Mouse (Mus musculus): Measurements from ENCODE around the gene Aspscr1. TPM values are rescaled to one million over a fixed set of nuclear protein-coding genes. Genes with fewer than 3 reads are reported as not detected.
A peak's percentile ranks its signal among the peaks of the same experiment; 100 is the strongest.

The Aspscr1 gene
- polyA plus RNA-seq, 1 experiment, result 183 TPM

GRCm38 (mm10) chr11:120630881-120631725 lies 41.7 kb upstream of the Aspscr1 start:
- Histone ChIP-seq H3K4me3 (ENCODE audit: control insufficient read depth, insufficient read depth, low read length) (no peak overlapping the region), H3K4me1 (replicated peaks; ENCODE audit: control insufficient read depth, insufficient read depth, low read length) (peaks cover 64% of the 10 kb centered on the region), H3K36me3 (ENCODE audit: control insufficient read depth, insufficient read depth, low read length) (no peaks in the 10 kb centered on the region), H3K27me3 (ENCODE audit: control insufficient read depth, insufficient read depth, low read length) (no peaks in the 10 kb centered on the region), H3K27ac (ENCODE audit: control insufficient read depth, insufficient read depth, low read length) (peak overlapping the region; percentile 19)
- DNase-seq, result no peak
- TF ChIP-seq POLR2A (IDR thresholded peaks at IDR 0.05; ENCODE audit: control insufficient read depth, extremely low read depth, insufficient read depth, low read length, poor library complexity) (no peak), CTCF (IDR thresholded peaks at IDR 0.05; ENCODE audit: borderline replicate concordance, control insufficient read depth, extremely low read depth, insufficient read depth, low read length, poor library complexity) (no peak)
- 4% methylated on average over 7 of the region's 7 CpGs for WGBS

DNA sequence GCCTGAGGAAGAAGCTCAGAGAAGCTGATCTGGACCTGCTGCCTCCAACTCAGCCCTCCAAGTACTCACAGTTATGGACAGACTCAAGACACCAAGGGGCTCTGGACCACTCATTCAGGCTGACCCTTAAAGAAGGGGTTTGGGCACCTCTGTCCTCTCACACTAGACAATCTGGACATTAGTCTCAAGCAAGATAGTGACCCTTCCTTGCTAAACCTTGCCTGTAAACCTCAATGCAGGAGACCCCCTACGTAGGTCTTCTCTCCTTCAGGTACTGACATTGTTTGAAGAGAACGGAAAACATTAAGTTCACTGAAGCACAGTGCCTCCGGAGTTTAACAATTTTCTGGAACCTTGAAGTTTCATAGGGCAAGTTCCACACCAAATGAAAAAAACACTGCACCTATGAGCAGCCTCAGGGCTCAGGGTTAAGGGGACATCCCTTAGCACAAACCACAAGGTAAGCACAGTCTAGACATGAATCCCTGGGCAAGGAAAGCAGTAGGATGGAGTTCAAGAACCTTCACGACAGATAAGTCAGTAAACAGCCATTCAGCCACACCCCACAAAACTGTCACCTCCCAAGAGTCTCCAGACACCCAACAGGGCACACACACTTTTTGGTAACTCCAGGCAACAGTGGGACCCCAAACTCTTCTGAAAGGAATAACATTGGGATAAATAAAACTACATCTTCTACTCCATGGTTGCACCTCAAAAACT lies 40.9 kb upstream of the Aspscr1 start:
- 45% methylated on average over 4 of the region's 4 CpGs for WGBS
- TF ChIP-seq CTCF (IDR thresholded peaks at IDR 0.05; ENCODE audit: borderline replicate concordance, control insufficient read depth, extremely low read depth, insufficient read depth, low read length, poor library complexity) (no peak), POLR2A (IDR thresholded peaks at IDR 0.05; ENCODE audit: control insufficient read depth, extremely low read depth, insufficient read depth, low read length, poor library complexity) (no peak)

DNA sequence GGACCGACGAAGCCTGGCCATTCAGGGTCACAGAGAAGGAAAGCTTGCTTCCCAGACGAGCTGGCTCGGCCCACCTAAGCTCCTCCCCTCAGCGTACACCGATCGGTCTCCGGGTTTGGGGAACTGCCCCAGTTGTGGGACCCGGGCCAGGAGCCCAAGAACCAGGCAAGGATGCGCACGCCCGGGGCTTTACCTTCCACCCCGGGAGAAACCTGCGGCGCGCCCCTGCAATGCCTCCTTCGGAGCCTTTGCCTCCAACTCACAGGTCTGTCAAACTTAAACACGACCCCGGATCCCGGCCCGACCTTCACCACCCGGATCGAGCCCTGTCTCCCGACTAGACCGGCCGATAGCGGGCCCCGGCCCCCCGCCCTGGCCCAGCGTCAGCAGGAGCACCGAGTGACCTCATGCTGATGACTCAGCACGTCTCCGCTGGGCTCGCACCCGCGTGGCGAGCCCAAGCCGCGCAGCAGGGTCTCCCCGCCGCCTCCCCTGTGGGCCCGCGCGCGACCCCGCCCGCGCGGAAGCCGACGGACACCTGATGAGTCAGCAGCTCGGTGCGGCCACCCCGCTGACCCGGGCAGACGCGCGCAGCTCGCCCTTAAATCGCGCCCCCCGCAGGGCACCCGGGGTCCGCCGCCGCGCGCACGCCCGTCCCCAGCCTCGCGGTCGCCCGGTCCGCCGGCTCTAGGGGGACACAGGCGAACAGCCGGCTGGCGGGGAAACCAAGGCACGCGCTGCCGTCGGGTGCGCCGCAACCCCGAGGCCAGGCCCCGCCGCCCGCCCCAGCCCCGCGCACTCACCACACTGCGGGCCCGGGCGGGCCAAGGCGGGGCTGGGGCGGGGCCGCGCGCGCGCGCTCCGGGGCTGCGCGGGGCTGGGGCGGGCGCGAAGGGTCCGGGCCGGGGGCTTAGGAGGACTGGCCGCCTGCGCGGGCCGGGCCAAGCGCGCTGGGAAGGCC lies 39.9 kb upstream of the Aspscr1 start:
- peak overlapping the region; percentile 84 for H3K4me3 ChIP-seq (ENCODE audit: control insufficient read depth, insufficient read depth, low read length)
- H3K36me3 ChIP-seq (ENCODE audit: control insufficient read depth, insufficient read depth, low read length), result no peaks in the 10 kb centered on the region
- peak; percentile 49 for DNase-seq
- H3K27ac ChIP-seq (ENCODE audit: control insufficient read depth, insufficient read depth, low read length), result no peak overlapping the region
- TF ChIP-seq CTCF (IDR thresholded peaks at IDR 0.05; ENCODE audit: borderline replicate concordance, control insufficient read depth, extremely low read depth, insufficient read depth, low read length, poor library complexity) (no peak), POLR2A (IDR thresholded peaks at IDR 0.05; ENCODE audit: control insufficient read depth, extremely low read depth, insufficient read depth, low read length, poor library complexity) (no peak)
- peaks cover 49% of the 10 kb centered on the region for H3K4me1 ChIP-seq (replicated peaks; ENCODE audit: control insufficient read depth, insufficient read depth, low read length)
- under 1% methylated on average over 116 of the region's 116 CpGs for WGBS
- no peaks in the 10 kb centered on the region for H3K27me3 ChIP-seq (ENCODE audit: control insufficient read depth, insufficient read depth, low read length)

More for the DNA sequence above, 40.9 kb upstream of the Aspscr1 start:
- Histone ChIP-seq H3K36me3 (ENCODE audit: control insufficient read depth, insufficient read depth, low read length) (no peaks in the 10 kb centered on the region), H3K27ac (ENCODE audit: control insufficient read depth, insufficient read depth, low read length) (peak overlapping the region; percentile 19), H3K4me3 (ENCODE audit: control insufficient read depth, insufficient read depth, low read length) (peak overlapping the region; percentile 84; the same call in 1 of the 2 replicates), H3K4me1 (replicated peaks; ENCODE audit: control insufficient read depth, insufficient read depth, low read length) (peaks cover 58% of the 10 kb centered on the region), H3K27me3 (ENCODE audit: control insufficient read depth, insufficient read depth, low read length) (no peaks in the 10 kb centered on the region)
- no peak for DNase-seq

DNA sequence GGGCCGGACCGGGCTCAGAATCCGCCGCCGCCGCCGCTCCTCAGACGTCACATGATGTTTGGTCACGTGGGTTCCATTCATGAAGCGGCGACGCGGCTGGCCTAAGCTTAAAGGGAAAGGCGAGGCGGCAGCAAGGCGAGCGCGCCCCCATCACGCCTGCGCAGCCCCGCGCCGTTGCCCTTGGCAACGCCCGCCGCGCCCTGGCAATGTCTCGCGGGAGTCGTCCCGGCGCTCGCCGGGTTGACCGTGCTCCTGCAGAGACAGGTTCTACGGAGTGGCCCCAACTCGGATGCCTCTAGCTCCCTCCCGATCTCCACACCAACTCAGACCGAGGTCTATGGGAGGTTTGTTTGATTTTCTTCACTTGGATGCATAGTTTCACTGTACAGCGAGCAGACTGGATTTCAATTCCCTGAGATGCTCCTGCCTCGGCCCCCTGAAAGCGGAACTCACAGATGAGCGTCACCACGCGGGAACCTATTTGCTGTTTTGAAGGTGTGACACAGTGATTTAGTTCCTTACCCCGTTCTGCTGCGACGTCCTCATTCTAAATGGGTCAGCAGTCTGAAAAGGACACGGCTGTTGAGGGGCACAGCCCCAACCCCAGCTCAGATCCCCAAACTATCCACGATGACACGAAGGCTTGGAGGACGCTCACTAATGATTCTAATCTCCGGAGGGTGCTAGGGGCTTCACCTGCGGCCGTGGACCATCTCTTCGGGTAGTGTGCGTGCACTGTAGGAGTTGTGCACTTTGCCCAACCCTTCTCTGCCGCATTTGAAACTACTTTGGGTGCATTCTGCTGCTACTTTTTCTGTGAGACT lies 39.0 kb upstream of the Aspscr1 start, which contains the start of gene Mafg:
Gene Mafg (minus strand): TSS at position 81 of the 824 bp plus-strand sequence.
- peak; percentile 85 for DNase-seq
- peaks cover 45% of the 10 kb centered on the region for H3K4me1 ChIP-seq (replicated peaks; ENCODE audit: control insufficient read depth, insufficient read depth, low read length)
- TF ChIP-seq CTCF (IDR thresholded peaks at IDR 0.05; ENCODE audit: borderline replicate concordance, control insufficient read depth, extremely low read depth, insufficient read depth, low read length, poor library complexity), result peak; percentile 29; the same call in 1 of the 2 replicates
- no peak for TF ChIP-seq POLR2A (IDR thresholded peaks at IDR 0.05; ENCODE audit: control insufficient read depth, extremely low read depth, insufficient read depth, low read length, poor library complexity)
- peak within 1 kb of the TSS; percentile 84 for H3K4me3 ChIP-seq (ENCODE audit: control insufficient read depth, insufficient read depth, low read length)
- no peaks in the 10 kb centered on the region for H3K36me3 ChIP-seq (ENCODE audit: control insufficient read depth, insufficient read depth, low read length)
- no peaks in the 10 kb centered on the region for H3K27me3 ChIP-seq (ENCODE audit: control insufficient read depth, insufficient read depth, low read length)
- WGBS, result 17% methylated on average over 56 of the region's 58 CpGs
- H3K27ac ChIP-seq (ENCODE audit: control insufficient read depth, insufficient read depth, low read length), result no peak within 1 kb of the TSS

DNA sequence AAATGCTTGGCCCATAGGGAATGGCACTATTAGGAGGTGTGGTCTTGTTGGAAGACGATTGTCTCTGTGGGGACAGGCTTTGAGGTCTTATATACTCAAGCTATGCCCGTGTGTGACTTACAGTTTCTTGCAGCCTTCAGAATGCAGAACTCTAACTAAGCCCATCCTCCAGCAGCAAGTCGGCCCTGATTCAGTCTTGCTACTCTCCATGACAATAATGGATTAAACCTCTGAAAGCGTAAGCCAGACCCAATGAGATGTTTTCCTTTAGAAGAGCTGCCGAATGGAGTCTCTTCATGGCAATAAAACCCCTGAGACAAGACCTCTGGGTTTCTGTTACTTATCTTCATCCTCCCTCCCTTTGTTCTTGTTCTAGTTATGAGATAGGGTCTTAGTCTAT lies 38.0 kb upstream of the Aspscr1 start:
- DNase-seq, result no peak
- H3K4me1 ChIP-seq (replicated peaks; ENCODE audit: control insufficient read depth, insufficient read depth, low read length), result peaks cover 35% of the 10 kb centered on the region
- no peaks in the 10 kb centered on the region for H3K27me3 ChIP-seq (ENCODE audit: control insufficient read depth, insufficient read depth, low read length)
- H3K27ac ChIP-seq (ENCODE audit: control insufficient read depth, insufficient read depth, low read length), result no peak overlapping the region
- TF ChIP-seq CTCF (IDR thresholded peaks at IDR 0.05; ENCODE audit: borderline replicate concordance, control insufficient read depth, extremely low read depth, insufficient read depth, low read length, poor library complexity) (no peak), POLR2A (IDR thresholded peaks at IDR 0.05; ENCODE audit: control insufficient read depth, extremely low read depth, insufficient read depth, low read length, poor library complexity) (no peak)
- 90% methylated on average over 5 of the region's 5 CpGs for WGBS
- no peaks in the 10 kb centered on the region for H3K36me3 ChIP-seq (ENCODE audit: control insufficient read depth, insufficient read depth, low read length)
- H3K4me3 ChIP-seq (ENCODE audit: control insufficient read depth, insufficient read depth, low read length), result no peak overlapping the region

All from thymus, adult 2 months (tissue).